Mouse (Mus musculus): ENCODE data around the gene Mrc1. TPM values are rescaled to one million over a fixed set of nuclear protein-coding genes. Genes with fewer than 3 reads are reported as not detected.
"Not testable (repeated sequence)": the region's sequence is repeated elsewhere in the genome, so short reads cannot be mapped to it uniquely, and the experiment has no call there.

Gene Mrc1
- polyA plus RNA-seq (2015; fragmentation: Nextera tagmentation; extraction: Ambion mirVana) = 6.7 and 7.8 TPM in 2 replicates

DNA sequence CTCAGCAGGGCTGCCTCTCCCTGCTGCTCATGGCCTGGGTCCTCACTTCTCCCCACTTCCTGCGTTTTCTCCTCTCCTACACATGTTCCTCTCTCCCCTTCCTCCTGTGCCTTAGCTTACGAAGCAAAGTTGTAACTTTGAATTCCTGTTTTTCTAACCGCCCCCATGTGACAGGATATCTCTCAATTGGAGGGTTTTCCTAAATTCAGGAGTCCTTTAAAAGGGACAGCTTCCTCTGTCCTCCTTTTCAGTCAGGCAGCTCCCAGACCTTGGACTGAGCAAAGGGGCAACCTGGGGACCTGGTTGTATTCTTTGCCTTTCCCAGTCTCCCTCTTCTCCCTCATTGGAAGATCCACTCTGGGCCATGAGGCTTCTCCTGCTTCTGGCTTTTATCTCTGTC, at the start of gene Mrc1:
TSS of gene Mrc1 (plus strand) at position 244 of the 400 bp plus-strand sequence.
- Histone ChIP-seq H3K4me2 (ENCODE audit: low read depth, low read length) (no peak within 1 kb of the TSS), H3K4me1 (replicated peaks; ENCODE audit: control insufficient read depth, insufficient read depth, low read length) (no peaks in the 10 kb centered on the region), H3K4me3 (ENCODE audit: low read length) (no peak within 1 kb of the TSS), H3K27me3 (ENCODE audit: control insufficient read depth, insufficient read depth, low read depth, low read length) (no peaks in the 10 kb centered on the region), H3K9me3 (ENCODE audit: control insufficient read depth, low read length) (no peaks in the 10 kb centered on the region), H3K27ac (ENCODE audit: low read length) (peak within 1 kb of the TSS; percentile 22; the same call in 1 of the 2 replicates), H3K9ac (ENCODE audit: low read length) (no peak within 1 kb of the TSS), H3K36me3 (ENCODE audit: control insufficient read depth, insufficient read depth, low read length) (no peaks in the 10 kb centered on the region)
- no peak for ATAC-seq (ENCODE audit: low read depth)
- WGBS = 37% methylated on average over 3 of the region's 3 CpGs

DNA sequence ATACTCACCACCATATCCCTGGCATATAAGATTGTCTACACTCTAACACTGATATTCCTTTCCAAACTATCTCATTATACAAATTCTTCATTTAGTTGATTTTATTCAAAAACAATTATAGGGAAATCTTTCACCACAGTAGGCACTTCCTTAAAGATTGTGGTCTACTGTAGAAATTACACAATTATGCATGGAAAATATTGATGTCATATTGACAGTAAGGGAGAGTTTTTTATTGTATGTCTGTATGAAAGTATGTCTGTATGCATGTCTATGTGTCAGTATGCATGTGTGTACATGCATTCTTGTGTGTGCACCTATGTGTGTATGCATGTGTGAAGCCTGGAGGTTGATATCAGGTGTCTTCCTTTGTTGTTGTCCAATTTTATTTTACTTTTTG, 44.8 kb upstream of the Mrc1 start:
- H3K9ac ChIP-seq (ENCODE audit: low read length) = no peak overlapping the region
- ATAC-seq (ENCODE audit: low read depth) = no peak
- no peaks in the 10 kb centered on the region for H3K4me1 ChIP-seq (replicated peaks; ENCODE audit: control insufficient read depth, insufficient read depth, low read length)
- H3K4me2 ChIP-seq (ENCODE audit: low read depth, low read length) = no peak overlapping the region
- no peaks in the 10 kb centered on the region for H3K27me3 ChIP-seq (ENCODE audit: control insufficient read depth, insufficient read depth, low read depth, low read length)
- no peaks in the 10 kb centered on the region for H3K36me3 ChIP-seq (ENCODE audit: control insufficient read depth, insufficient read depth, low read length)
- no peaks in the 10 kb centered on the region for H3K9me3 ChIP-seq (ENCODE audit: control insufficient read depth, low read length)
- no peak overlapping the region for H3K27ac ChIP-seq (ENCODE audit: low read length)
- no peak overlapping the region for H3K4me3 ChIP-seq (ENCODE audit: low read length)

DNA sequence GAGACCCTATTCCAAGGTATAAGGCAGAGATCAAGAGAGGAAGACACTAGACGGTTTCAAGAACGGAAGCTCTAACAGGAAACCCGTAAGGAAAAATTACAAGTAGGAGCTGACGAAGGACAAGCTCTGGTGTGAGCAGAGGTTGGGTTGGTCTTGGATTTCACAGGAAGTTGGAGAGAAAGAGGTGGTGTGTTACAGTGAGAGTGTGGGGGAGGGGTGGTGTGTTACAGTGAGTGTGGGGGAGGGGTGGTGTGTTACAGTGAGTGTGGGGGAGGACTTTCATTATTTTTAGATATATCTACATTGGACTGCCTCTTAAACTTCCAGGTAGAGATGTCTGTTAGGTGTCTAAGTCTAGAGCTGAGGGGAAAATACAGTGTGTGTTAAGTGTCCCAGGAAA, 38.5 kb upstream of the Mrc1 start:
- ATAC-seq (ENCODE audit: low read depth) = no peak

DNA sequence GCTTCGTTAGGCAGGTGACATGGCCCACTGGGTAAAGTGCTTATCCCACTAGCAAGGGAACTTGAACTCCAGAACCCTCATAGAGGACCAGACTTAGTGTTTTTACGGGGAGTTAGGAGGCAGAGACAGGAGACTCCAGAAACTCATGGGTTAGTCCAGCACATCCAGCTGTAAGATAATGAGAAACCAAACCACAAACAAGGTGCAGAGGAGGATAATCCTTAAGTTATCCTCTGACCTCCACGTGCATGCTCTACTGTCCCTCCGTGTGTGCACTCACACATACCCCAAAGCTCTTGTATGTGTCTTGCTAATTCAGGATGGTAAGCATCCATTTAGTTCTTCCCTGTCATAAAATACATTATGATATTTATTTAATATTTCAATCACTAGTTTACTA, 37.6 kb upstream of the Mrc1 start:
- 79% methylated on average over 4 of the region's 4 CpGs for WGBS
- ATAC-seq (ENCODE audit: low read depth) = no peak
- H3K27me3 ChIP-seq (ENCODE audit: control insufficient read depth, insufficient read depth, low read depth, low read length) = no peaks in the 10 kb centered on the region
- no peaks in the 10 kb centered on the region; the same call in 1 of the 2 replicates for H3K4me1 ChIP-seq (replicated peaks; ENCODE audit: control insufficient read depth, insufficient read depth, low read length)
- no peak overlapping the region for H3K27ac ChIP-seq (ENCODE audit: low read length)
- H3K9me3 ChIP-seq (ENCODE audit: control insufficient read depth, low read length) = no peaks in the 10 kb centered on the region
- no peak overlapping the region for H3K9ac ChIP-seq (ENCODE audit: low read length)
- no peak overlapping the region for H3K4me3 ChIP-seq (ENCODE audit: low read length)
- H3K4me2 ChIP-seq (ENCODE audit: low read depth, low read length) = no peak overlapping the region
- H3K36me3 ChIP-seq (ENCODE audit: control insufficient read depth, insufficient read depth, low read length) = no peaks in the 10 kb centered on the region

More for the DNA sequence above, 38.5 kb upstream of the Mrc1 start:
- no peaks in the 10 kb centered on the region for H3K36me3 ChIP-seq (ENCODE audit: control insufficient read depth, insufficient read depth, low read length)
- 60% methylated on average over 4 of the region's 4 CpGs for WGBS
- no peaks in the 10 kb centered on the region for H3K9me3 ChIP-seq (ENCODE audit: control insufficient read depth, low read length)
- no peak overlapping the region for H3K27ac ChIP-seq (ENCODE audit: low read length)
- H3K4me1 ChIP-seq (replicated peaks; ENCODE audit: control insufficient read depth, insufficient read depth, low read length) = no peaks in the 10 kb centered on the region; the same call in 1 of the 2 replicates
- H3K27me3 ChIP-seq (ENCODE audit: control insufficient read depth, insufficient read depth, low read depth, low read length) = no peaks in the 10 kb centered on the region
- H3K4me2 ChIP-seq (ENCODE audit: low read depth, low read length) = no peak overlapping the region
- no peak overlapping the region for H3K9ac ChIP-seq (ENCODE audit: low read length)
- no peak overlapping the region for H3K4me3 ChIP-seq (ENCODE audit: low read length)

DNA sequence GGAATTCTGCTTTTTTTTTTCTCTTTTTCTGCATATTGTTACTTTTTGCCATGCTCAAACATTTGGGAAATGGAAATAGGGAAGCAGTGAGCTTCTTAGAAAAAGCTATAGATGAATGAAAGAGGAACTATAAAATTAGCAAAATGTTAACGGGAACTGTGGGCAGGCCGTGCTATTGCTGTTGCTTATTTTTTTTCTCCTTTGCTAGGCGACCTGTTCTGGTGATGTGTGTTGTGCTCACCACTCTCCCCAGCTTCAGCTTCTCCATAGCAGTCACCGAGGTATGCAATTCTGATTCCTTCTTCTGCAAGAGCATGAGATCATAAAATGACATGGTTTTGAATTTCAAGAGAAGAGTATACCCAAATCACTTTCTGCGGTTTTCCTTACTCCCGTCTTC, 37.1 kb upstream of the Mrc1 start:
- Histone ChIP-seq H3K9me3 (ENCODE audit: control insufficient read depth, low read length) (no peaks in the 10 kb centered on the region), H3K4me1 (replicated peaks; ENCODE audit: control insufficient read depth, insufficient read depth, low read length) (no peaks in the 10 kb centered on the region; the same call in 1 of the 2 replicates), H3K27me3 (ENCODE audit: control insufficient read depth, insufficient read depth, low read depth, low read length) (no peaks in the 10 kb centered on the region), H3K4me3 (ENCODE audit: low read length) (no peak overlapping the region), H3K4me2 (ENCODE audit: low read depth, low read length) (no peak overlapping the region), H3K36me3 (ENCODE audit: control insufficient read depth, insufficient read depth, low read length) (no peaks in the 10 kb centered on the region), H3K9ac (ENCODE audit: low read length) (no peak overlapping the region), H3K27ac (ENCODE audit: low read length) (no peak overlapping the region)
- no peak for ATAC-seq (ENCODE audit: low read depth)
- WGBS = 79% methylated on average over 6 of the region's 6 CpGs

DNA sequence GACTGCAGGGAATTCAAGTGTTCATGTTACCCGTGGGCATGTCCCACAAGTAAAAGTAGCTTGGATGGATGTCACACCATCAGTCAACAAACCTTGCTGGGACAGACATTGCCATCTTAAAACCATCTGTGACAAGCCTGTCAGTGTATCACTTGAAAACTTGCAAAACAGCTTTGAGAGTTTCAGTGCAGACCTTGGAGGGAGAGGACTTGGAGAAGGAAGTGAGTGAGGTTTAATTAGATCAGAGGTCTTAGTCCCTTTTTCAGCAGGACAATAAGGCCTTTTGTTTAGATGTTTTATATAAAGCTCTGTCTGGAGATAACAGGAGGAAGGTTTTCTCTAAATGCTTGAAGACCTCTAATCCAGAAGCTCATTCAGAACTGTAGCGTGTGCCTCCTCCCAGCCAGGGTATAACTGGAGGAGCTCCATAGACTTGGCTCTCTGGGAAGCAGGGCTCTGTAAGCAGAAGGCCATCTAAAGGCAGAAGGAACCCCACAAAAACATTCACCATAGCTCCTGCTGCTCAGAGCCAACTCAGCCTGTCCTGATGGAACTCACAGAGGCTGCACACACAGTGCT, 30.8 kb upstream of the Mrc1 start:
- not testable (repeated sequence) for H3K9me3 ChIP-seq (ENCODE audit: control insufficient read depth, low read length); H3K4me3 ChIP-seq (ENCODE audit: low read length); H3K36me3 ChIP-seq (ENCODE audit: control insufficient read depth, insufficient read depth, low read length); H3K27ac ChIP-seq (ENCODE audit: low read length); H3K27me3 ChIP-seq (ENCODE audit: control insufficient read depth, insufficient read depth, low read depth, low read length); H3K9ac ChIP-seq (ENCODE audit: low read length); ATAC-seq (ENCODE audit: low read depth); H3K4me1 ChIP-seq (replicated peaks; ENCODE audit: control insufficient read depth, insufficient read depth, low read length); H3K4me2 ChIP-seq (ENCODE audit: low read depth, low read length)
- WGBS = no CpG with 5 or more reads among the region's 2 CpGs

DNA sequence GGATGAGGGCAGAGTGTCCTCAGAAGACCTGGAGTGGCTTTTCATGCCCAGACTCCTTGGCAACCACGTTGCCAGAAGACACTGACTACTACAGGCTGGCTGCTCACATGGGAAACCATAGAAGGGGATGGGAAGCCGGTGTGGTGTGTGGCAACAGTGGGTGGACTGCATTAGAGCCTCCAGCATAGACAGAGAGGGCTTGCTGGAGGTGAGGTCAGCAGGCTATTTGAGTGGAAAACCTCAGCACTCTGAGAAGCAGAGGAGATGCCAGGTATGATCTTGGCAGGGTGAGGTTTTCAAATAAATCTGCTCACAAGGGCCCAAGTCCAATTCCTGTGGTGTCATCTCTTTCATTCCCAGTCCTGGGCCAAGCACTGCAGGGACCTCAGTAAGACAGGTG, 29.6 kb upstream of the Mrc1 start:
- Histone ChIP-seq H3K27me3 (ENCODE audit: control insufficient read depth, insufficient read depth, low read depth, low read length) (no peaks in the 10 kb centered on the region), H3K4me3 (ENCODE audit: low read length) (no peak overlapping the region), H3K9me3 (ENCODE audit: control insufficient read depth, low read length) (no peaks in the 10 kb centered on the region), H3K36me3 (ENCODE audit: control insufficient read depth, insufficient read depth, low read length) (no peaks in the 10 kb centered on the region), H3K27ac (ENCODE audit: low read length) (no peak overlapping the region), H3K9ac (ENCODE audit: low read length) (no peak overlapping the region), H3K4me1 (replicated peaks; ENCODE audit: control insufficient read depth, insufficient read depth, low read length) (no peaks in the 10 kb centered on the region), H3K4me2 (ENCODE audit: low read depth, low read length) (no peak overlapping the region)
- ATAC-seq (ENCODE audit: low read depth) = no peak
- WGBS = 34% methylated on average over 2 of the region's 2 CpGs

DNA sequence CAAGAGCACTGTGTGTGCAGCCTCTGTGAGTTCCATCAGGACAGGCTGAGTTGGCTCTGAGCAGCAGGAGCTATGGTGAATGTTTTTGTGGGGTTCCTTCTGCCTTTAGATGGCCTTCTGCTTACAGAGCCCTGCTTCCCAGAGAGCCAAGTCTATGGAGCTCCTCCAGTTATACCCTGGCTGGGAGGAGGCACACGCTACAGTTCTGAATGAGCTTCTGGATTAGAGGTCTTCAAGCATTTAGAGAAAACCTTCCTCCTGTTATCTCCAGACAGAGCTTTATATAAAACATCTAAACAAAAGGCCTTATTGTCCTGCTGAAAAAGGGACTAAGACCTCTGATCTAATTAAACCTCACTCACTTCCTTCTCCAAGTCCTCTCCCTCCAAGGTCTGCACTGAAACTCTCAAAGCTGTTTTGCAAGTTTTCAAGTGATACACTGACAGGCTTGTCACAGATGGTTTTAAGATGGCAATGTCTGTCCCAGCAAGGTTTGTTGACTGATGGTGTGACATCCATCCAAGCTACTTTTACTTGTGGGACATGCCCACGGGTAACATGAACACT, 28.2 kb upstream of the Mrc1 start:
- H3K9ac ChIP-seq (ENCODE audit: low read length); H3K4me2 ChIP-seq (ENCODE audit: low read depth, low read length); H3K36me3 ChIP-seq (ENCODE audit: control insufficient read depth, insufficient read depth, low read length); H3K27ac ChIP-seq (ENCODE audit: low read length); H3K4me3 ChIP-seq (ENCODE audit: low read length); H3K4me1 ChIP-seq (replicated peaks; ENCODE audit: control insufficient read depth, insufficient read depth, low read length); H3K9me3 ChIP-seq (ENCODE audit: control insufficient read depth, low read length); H3K27me3 ChIP-seq (ENCODE audit: control insufficient read depth, insufficient read depth, low read depth, low read length); ATAC-seq (ENCODE audit: low read depth): not testable (repeated sequence)
- no CpG with 5 or more reads among the region's 2 CpGs for WGBS

DNA sequence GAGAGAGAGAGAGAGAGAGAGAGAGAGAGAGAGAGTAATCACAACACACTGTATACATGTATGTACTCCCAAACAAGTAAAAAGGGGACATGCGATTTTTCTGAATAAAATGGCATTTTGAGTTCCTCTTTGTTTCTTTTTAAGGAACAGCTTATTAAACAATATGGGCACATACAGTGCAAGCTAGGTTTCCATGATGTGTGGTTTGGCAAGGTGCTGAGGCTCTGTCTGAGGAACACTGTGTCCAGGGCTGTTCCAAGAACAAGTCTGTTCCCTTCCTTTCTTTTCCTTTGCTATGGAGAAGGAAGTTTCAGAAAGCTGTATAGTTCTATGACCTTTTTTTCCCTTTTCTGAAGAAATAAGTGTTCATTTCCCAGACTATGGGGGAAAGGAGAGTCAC, 24.9 kb upstream of the Mrc1 start:
- no peak for ATAC-seq (ENCODE audit: low read depth)
- WGBS = 86% methylated on average over 1 of the region's 1 CpGs
- Histone ChIP-seq H3K4me2 (ENCODE audit: low read depth, low read length) (no peak overlapping the region), H3K4me3 (ENCODE audit: low read length) (no peak overlapping the region), H3K27ac (ENCODE audit: low read length) (no peak overlapping the region), H3K4me1 (replicated peaks; ENCODE audit: control insufficient read depth, insufficient read depth, low read length) (no peaks in the 10 kb centered on the region), H3K36me3 (ENCODE audit: control insufficient read depth, insufficient read depth, low read length) (no peaks in the 10 kb centered on the region), H3K9me3 (ENCODE audit: control insufficient read depth, low read length) (no peaks in the 10 kb centered on the region), H3K9ac (ENCODE audit: low read length) (no peak overlapping the region), H3K27me3 (ENCODE audit: control insufficient read depth, insufficient read depth, low read depth, low read length) (no peaks in the 10 kb centered on the region)

DNA sequence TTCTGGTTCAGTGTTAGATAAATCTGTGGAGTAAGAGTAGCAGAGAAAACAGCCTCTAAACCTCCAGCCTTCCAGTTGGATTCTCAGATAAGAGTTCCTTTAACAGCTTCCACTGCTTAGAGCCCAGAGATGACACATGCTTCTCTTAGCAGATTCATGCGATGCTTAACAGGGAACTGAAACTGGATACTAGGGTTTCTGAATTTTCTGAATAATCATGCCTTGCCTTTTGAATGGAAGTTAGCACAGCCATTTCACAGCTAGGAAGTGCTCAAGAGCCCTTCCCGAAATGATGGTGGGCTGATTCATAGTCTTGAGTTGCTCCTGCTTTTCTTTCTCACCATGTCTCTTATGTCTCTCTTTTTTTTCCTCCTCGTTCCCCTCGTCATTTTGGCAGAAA, 22.4 kb upstream of the Mrc1 start:
- no peak for ATAC-seq (ENCODE audit: low read depth)
- WGBS = 77% methylated on average over 4 of the region's 4 CpGs
- H3K9ac ChIP-seq (ENCODE audit: low read length) = no peak overlapping the region
- H3K4me3 ChIP-seq (ENCODE audit: low read length) = no peak overlapping the region
- H3K4me2 ChIP-seq (ENCODE audit: low read depth, low read length) = no peak overlapping the region
- H3K27me3 ChIP-seq (ENCODE audit: control insufficient read depth, insufficient read depth, low read depth, low read length) = no peaks in the 10 kb centered on the region
- H3K27ac ChIP-seq (ENCODE audit: low read length) = no peak overlapping the region
- no peaks in the 10 kb centered on the region for H3K36me3 ChIP-seq (ENCODE audit: control insufficient read depth, insufficient read depth, low read length)
- no peaks in the 10 kb centered on the region for H3K4me1 ChIP-seq (replicated peaks; ENCODE audit: control insufficient read depth, insufficient read depth, low read length)
- H3K9me3 ChIP-seq (ENCODE audit: control insufficient read depth, low read length) = no peaks in the 10 kb centered on the region

Measured in lung, embryonic 16.5 days (tissue).